Mouse (Mus musculus) adrenal gland, postnatal 36 days (tissue): ENCODE results near the gene Ms4a6c. TPM values are rescaled to one million over a fixed set of nuclear protein-coding genes. Genes with fewer than 3 reads are reported as not detected.
"Not testable (repeated sequence)": the region's sequence is repeated elsewhere in the genome, so short reads cannot be mapped to it uniquely, and the experiment has no call there.

Source experiments
- DNase-seq, 2 experiments: peaks; one replicate each; pipeline ENCODE4 v3.0.0; 2021; ENCODE audit warnings: mixed read lengths in 1 of 2
- total RNA-seq, 2 experiments: library from RNA; stranded (reverse); gene quantifications; 2 replicates each; pipeline ENCODE4 v1.2.3; 2021

Ms4a6c gene
- total RNA-seq, 2 experiments from 2014 or later: 9.0 to 12.9 TPM

- no peak for DNase-seq
These were observed 32.2 kb downstream of the Ms4a6c start for GRCm38 (mm10) chr19:11501326-11501725.

GRCm38 (mm10) chr19:11504857-11505256 is 35.7 kb downstream of the Ms4a6c start:
- no peak for DNase-seq

GRCm38 (mm10) chr19:11513458-11513857 is 44.3 kb downstream of the Ms4a6c start:
- no peak for DNase-seq

GRCm38 (mm10) chr19:11516246-11516645 is 47.1 kb downstream of the Ms4a6c start, which contains the start of gene Ms4a6b:
TSS of gene Ms4a6b (plus strand) at chr19:11516512.
- DNase-seq: no peak

- no peak for DNase-seq
These were observed 47.7 kb downstream of the Ms4a6c start for GRCm38 (mm10) chr19:11516845-11517244.

- not testable (repeated sequence) for DNase-seq
These were observed 48.2 kb downstream of the Ms4a6c start for GRCm38 (mm10) chr19:11517373-11517772.

- DNase-seq: not testable (repeated sequence)
These were observed 49.2 kb downstream of the Ms4a6c start for GRCm38 (mm10) chr19:11518356-11518755.

- no peak for DNase-seq
These were observed 51.0 kb downstream of the Ms4a6c start for GRCm38 (mm10) chr19:11520146-11520545.

Other genes starting within 250 kb of the Ms4a6c start
- not detected for gene Ms4a12, start 236.9 kb upstream of the Ms4a6c start, total RNA-seq
- gene Ms4a1, start 203.1 kb upstream of the Ms4a6c start, total RNA-seq: under 1 TPM; 0.10 to 0.20 TPM
- gene Ms4a5, start 185.5 kb upstream of the Ms4a6c start, total RNA-seq: not detected
- under 1 TPM in 1 of 2 experiments, not detected in 1; 0.10 TPM for gene Ms4a14, start 154.9 kb upstream of the Ms4a6c start, total RNA-seq
- gene Ms4a7, start 133.2 kb upstream of the Ms4a6c start, total RNA-seq: 1 to 10 TPM in 1 of 2 experiments, under 1 TPM in 1; 0.79 to 2.9 TPM
- gene Ms4a4a, start 93.8 kb upstream of the Ms4a6c start, total RNA-seq: 1 to 10 TPM; 4.4 to 9.7 TPM
- gene Ms4a4c, start 64.6 kb upstream of the Ms4a6c start, total RNA-seq: under 1 TPM; 0.72 to 0.73 TPM
- gene Ms4a4b, start 25.8 kb upstream of the Ms4a6c start, total RNA-seq: under 1 TPM; 0.59 to 0.76 TPM
- gene Gm8369, start 16.6 kb downstream of the Ms4a6c start, total RNA-seq: under 1 TPM in 1 of 2 experiments, not detected in 1; 0.36 TPM
- 10 to 100 TPM in 1 of 2 experiments, 1 to 10 TPM in 1; 6.5 to 10.9 TPM for gene Ms4a6b, start 47.1 kb downstream of the Ms4a6c start, total RNA-seq
- gene Ms4a4d, start 67.4 kb downstream of the Ms4a6c start, total RNA-seq: 1 to 10 TPM; 2.3 to 3.4 TPM
- gene Ms4a6d, start 135.5 kb downstream of the Ms4a6c start, total RNA-seq: 1 to 10 TPM; 3.2 to 5.8 TPM
- gene Ms4a2, start 154.4 kb downstream of the Ms4a6c start, total RNA-seq: not detected
- gene Ms4a3, start 171.5 kb downstream of the Ms4a6c start, total RNA-seq: not detected
- gene Oosp2, start 191.2 kb downstream of the Ms4a6c start, total RNA-seq: under 1 TPM in 1 of 2 experiments, not detected in 1; 0.92 TPM
- gene Oosp1, start 221.8 kb downstream of the Ms4a6c start, total RNA-seq: 1 to 10 TPM in 1 of 2 experiments, not detected in 1; 4.7 TPM
- not detected for gene Oosp3, start 227.7 kb downstream of the Ms4a6c start, total RNA-seq